Mouse (Mus musculus) lung, postnatal 25 days (tissue): ENCODE results near the gene Bcas3.

Experiments
- DNase-seq: peaks from one replicate; pipeline ENCODE4 v3.0.0; 2022; ENCODE audit warnings: low spot score

The Bcas3 gene

DNA sequence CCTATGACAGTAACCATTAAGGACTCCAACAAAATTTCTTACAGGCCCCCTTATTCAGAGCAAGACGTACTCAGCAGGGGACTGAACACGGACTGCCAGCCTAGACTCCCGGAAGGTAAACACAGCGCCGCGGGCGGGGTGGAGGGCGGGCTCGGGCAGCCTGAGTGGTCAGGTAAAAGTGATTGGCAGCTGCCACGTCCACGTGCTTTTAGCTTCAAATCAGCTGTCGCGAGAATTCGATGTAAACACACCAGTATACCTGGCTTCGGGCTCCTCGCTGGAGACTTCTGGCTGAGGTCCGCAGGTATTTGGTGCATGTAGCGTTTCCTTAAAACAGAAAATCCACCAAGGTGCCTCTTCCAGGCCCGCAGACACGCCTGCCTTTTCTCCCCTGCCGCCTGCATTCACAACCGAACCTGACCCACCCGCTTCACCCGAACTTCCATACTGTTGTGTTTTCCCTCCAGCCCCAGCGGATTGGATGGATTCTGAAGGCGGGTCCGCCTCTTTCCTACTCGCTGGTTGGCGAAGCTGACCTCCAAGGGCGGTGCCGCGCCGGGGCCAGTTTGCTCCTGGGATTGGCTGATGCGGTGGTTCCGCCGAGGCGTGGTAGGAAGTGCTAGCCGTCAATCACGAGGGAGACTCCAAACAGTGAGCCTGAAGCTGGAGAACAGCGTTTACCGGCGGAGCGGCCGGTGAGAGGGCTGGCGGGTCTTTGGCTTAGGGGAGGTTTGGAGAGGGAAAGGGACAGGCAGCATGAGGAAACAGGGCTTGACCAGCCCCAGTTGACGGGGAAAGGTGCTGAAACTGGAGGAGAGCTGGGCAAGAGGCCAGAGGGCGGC is at the start of gene Bcas3:
Gene Bcas3 (plus strand): TSS at position 629 of the 842 bp plus-strand sequence.
- peak; percentile 99 for DNase-seq

DNA sequence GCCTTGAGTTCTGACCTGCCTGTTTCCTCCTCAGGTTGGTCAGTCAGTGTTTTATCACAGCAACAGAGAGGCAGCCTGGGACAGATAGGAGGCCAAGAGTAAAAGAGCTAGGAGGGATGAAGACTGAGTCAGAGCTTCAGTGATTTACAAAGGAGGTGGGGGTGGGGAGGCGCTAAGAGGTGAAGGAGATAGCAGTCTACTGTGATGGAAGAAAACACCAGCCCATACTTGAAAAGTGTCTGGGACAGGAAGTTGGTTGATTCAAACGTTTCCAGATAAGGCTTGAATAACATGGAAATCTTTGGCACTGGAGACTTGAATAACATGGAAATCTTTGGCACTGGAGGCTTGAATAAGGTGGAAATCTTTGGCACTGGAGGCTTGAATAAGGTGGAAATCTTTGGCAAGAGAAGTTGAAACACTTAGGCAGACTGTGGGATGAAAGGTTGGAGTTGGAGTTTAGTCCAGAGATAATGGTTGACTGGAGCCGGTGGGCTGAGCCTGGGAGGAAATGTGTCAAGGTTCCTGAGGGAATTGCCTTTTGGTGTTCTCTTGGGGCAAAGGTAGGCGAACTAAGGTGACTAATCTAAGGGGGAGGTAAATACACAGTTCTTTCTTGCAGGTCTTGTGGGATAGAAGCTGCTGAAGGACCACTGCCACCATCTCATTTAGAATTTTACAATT is 46.2 kb upstream of the Bcas3 start:
- no peak for DNase-seq

GRCm38 (mm10) chr11:85308799-85309198 is 44.2 kb upstream of the Bcas3 start:
- DNase-seq: no peak

DNA sequence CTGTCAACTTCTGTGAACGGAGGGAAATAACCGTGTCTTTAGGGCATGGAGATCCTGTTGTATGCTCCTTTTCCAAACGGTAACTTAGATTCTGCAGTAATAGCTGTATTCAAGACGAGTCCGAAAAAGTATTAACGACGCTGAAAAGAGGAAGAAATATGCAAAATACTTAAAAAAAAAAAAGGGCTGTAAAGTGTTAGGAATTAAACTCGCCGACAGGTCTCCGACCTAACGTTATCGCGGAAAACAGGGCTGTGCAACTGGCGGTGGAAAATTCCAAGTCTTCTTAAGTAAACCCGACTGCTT is 42.6 kb upstream of the Bcas3 start:
- DNase-seq: no peak

DNA sequence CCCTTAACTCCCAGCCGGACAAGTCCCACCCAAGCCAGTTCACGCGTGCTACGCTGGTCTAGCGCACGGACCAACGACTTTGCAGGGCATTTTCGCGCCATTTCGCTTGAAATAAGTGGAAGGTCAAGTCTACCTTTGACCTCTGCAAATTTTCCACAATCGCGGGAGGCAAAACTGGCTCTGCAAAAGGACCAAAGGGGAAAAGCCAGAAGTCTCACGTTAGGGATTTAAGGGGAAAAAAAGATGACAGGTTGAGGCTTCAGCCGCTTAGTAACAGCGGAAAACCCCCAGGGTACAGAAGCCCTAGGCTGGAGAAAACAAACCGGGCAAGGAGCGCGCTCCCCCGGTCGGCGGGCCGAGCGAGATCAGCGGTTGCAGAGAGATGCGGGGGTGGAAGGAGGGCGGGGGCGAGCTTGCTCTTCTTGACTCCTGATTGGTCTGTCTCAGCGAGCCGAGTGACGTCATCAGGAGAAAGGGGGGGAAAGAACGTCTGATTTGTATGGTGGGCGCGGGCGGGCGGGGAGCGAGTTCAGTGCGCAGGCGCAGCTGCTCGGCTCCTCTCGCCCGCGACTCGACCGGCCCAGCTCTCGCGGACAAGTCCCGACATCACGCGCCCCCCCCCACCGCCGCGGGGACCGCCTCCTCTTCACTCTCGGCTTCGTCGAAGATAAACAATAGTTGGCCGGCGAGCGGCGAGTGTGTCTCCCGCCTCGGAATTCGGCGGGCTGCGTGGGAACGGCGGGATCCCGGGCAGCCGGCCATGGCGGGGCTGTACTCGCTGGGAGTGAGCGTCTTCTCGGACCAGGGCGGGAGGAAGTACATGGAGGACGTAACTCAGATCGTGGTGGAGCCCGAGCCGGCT is 42.0 kb upstream of the Bcas3 start, which contains the start of gene Ppm1d:
Gene Ppm1d (plus strand): TSS at position 532 of the 862 bp plus-strand sequence.
- DNase-seq: peak; percentile 98

GRCm38 (mm10) chr11:85311645-85312490 is 41.1 kb upstream of the Bcas3 start:
- DNase-seq: peak; percentile 47

DNA sequence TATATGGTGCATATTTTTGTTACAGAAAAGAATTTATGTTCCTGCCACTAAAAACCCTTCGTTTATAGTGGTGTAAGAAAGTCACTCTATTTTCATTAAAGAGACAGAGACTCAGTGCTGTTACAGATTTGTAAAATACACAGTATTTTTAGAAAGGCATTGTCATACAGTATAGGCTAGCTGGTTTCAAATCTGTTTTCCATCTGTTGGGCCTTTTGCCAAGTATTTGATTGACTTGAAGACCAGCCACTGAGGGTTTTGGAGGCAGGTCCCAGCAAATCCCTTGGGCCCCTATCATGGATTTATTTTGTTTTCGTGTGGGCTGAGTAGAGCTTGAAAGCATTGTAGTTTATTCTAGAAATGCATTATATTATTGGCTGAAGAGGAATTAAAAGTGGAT is 40.1 kb upstream of the Bcas3 start:
- DNase-seq: peak; percentile 84

GRCm38 (mm10) chr11:85313361-85313760 is 39.6 kb upstream of the Bcas3 start:
- no peak for DNase-seq

GRCm38 (mm10) chr11:85323567-85324330 is 29.2 kb upstream of the Bcas3 start:
- peak; percentile 14 for DNase-seq

DNA sequence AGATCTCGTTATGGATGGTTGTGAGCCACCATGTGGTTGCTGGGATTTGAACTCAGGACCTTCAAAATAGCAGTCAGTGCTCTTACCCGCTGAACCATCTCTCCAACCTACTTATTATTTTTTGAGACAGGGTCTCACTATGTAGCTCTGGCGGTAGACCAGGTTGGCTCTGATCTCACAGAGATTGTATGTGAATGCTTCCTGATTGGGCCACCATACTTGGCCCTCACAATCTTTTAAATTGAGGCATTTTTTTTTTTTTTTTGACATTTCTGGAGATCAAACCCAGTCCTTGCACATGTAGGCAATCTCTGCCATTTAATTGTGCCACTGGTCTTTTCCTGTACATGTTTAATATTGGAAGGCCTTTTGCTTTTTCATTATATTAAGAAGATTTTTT is 24.2 kb upstream of the Bcas3 start:
- DNase-seq: no peak

GRCm38 (mm10) chr11:85329167-85329894 is 23.6 kb upstream of the Bcas3 start:
- no peak for DNase-seq

DNA sequence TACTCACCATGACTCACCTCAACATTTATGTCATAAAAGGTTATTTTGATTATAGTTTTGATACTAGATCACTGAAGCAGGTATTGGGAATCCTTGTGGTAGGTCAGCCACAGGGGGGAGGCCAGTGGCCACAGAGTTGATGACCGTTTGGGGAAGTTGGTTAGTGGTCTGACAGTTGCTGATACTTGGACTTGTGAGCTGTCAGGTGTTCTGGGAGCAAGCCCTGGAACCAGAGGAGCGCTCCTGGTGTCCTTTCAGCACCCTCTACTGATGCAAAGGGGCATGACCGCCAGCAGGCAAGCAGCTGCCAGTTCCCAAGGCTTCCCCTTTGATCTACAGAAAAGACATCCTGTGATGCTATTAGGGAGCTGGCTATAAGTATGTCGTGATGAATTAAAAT is 18.2 kb upstream of the Bcas3 start:
- peak; percentile 30 for DNase-seq

- no peak for DNase-seq
These were observed 13.7 kb upstream of the Bcas3 start for GRCm38 (mm10) chr11:85339173-85339831.

DNA sequence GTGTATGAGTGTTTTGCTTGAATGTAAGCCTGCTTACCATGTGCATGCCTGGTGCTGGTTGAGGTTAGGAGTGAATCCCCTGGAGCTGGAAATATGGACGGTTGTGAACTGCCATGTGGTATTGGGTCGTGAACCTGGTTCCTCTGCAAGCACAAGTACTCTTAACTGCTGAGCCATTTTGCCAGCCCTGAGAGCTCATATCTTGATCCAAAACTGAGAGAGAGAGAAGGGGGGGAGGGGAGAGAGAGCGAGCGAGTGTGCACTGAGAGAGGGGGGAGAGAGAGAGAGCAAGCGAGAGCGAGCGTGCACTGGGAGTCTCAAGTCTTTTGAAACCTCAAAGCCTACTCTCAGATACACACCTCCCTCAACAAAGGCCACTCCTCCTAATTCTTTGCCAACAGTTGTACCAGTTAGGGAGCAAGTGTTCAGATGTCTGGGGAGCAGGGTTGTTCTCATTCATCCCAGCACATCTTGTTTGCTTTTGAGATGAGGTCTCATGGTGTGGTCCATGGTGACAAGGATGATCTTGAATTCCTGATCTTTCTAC is 12.8 kb upstream of the Bcas3 start:
- DNase-seq: no peak

GRCm38 (mm10) chr11:85353819-85354218 is 852 bp downstream of the Bcas3 start:
- DNase-seq: no peak

- no peak for DNase-seq
These were observed 6.7 kb downstream of the Bcas3 start for GRCm38 (mm10) chr11:85359641-85360040.

DNA sequence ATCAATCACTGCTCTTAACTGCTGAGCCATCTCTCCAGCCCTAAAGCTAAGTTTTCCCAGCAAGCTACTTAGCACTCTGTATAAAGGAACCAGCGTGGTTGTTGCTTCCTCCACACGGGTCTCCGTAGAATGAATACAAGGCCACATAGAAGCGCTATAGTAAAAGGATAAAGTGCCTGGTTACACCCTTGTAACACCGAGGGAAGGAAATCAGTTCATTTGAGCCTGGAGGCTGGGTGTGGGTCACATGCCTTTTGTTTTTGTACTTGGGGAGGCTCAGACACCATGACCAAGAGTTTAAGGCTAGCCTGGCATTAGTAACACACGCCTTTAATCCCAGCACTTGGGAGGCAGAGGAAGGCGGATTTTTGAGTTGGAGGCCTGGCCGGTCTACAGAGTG is 8.7 kb downstream of the Bcas3 start:
- no peak for DNase-seq

DNA sequence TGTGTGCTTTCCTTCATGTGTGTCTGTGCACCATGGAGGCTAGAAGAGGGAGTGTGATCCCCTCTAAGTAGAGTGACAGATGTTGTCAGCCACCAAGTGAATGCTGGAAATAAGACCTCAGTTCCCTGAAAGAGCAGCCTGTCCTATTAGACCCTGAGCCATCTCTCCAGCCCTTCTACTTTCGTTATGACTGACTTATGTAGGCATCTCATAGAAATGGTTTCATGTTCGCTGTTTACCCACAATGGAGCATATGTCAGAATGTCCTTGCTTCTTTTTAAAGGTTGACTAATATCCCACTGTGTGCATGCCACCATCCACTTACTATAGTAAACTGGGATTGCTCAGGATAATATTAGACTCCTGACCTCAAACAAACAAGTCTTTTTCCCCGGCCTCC is 13.2 kb downstream of the Bcas3 start:
- no peak for DNase-seq

DNA sequence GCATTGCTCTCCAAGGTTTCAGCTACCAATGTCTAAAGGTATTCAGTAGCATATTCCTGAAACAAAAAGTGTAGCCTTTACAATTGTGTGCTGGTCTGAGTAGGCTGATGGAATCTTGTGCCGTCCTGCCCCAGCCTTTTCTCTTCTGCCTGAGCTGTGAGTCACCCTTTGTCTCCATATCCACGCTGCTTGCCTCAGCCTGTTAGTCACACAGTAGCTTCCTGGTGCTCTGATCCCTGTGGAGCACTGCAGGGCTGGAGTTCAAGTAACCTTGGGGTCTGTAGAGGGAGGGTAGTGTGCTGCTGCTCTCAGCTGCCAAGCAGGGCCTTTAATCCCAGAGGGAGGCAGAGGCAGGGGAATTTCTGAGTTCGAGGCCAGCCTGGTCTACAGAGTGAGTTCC is 14.9 kb downstream of the Bcas3 start:
- DNase-seq: no peak
